Mouse (Mus musculus) kidney, embryonic 14.5 days (tissue): ENCODE results near the gene Slco2b1. TPM values are rescaled to one million over a fixed set of nuclear protein-coding genes. Genes with fewer than 3 reads are reported as not detected.

Source experiments
- ATAC-seq: fragments of 200-750 bp; cut with Nextera tagmentation; 2 replicates; pipeline ENCODE4 v1.8.0; 2017; ENCODE audit warnings: moderate number of reproducible peaks, mild to moderate bottlenecking, moderate TSS enrichment, moderate library complexity; ENCODE audit not compliant: low FRiP score, low TSS enrichment
- H3K27ac ChIP-seq: fragments of 300-500 bp; sonication (generic); 2 replicates; pipeline ENCODE4 v1.5.1; 2014; ENCODE audit warnings: low read depth, mild to moderate bottlenecking, low read length, moderate library complexity, mixed read lengths
- H3K27me3 ChIP-seq: fragments of 300-500 bp; sonication (generic); 2 replicates; pipeline ENCODE4 v1.6.1; 2014; ENCODE audit warnings: mild to moderate bottlenecking, low read length; ENCODE audit not compliant: control insufficient read depth, insufficient read depth
- H3K36me3 ChIP-seq: fragments of 300-500 bp; sonication (generic); 2 replicates; pipeline ENCODE4 v1.6.1; 2014; ENCODE audit warnings: low read length, mixed read lengths; ENCODE audit not compliant: control insufficient read depth, insufficient read depth
- H3K4me1 ChIP-seq: fragments of 300-500 bp; sonication (generic); 2 replicates; pipeline ENCODE4 v1.6.1; 2014; ENCODE audit warnings: low read length, mixed read lengths; ENCODE audit not compliant: control insufficient read depth, insufficient read depth
- H3K4me2 ChIP-seq: fragments of 300-500 bp; sonication (generic); replicated peaks from 2 replicates; pipeline ENCODE4 v1.6.1; 2014; ENCODE audit warnings: low read depth, mild to moderate bottlenecking, low read length
- H3K4me3 ChIP-seq: fragments of 300-500 bp; sonication (generic); 2 replicates; pipeline ENCODE4 v1.5.1; 2014; ENCODE audit warnings: mild to moderate bottlenecking, low read length
- H3K9ac ChIP-seq: fragments of 300-500 bp; sonication (generic); 2 replicates; pipeline ENCODE4 v1.6.1; 2014; ENCODE audit warnings: low read depth, mild to moderate bottlenecking, low read length, moderate library complexity
- H3K9me3 ChIP-seq: fragments of 300-500 bp; sonication (generic); 2 replicates; pipeline ENCODE4 v1.6.1; 2016; ENCODE audit warnings: low read length; ENCODE audit not compliant: control insufficient read depth
- WGBS: fragments of 180-500 bp; shearing (Covaris S2); extraction: QIAGEN DNeasy Blood & Tissue Kit; methylation state at CpG from one replicate; pipeline ENCODE4 v1.1.7; 2014; 5-methylcytosine and 5-hydroxymethylcytosine counted together
- polyA plus RNA-seq: library from polyadenylated mRNA; unstranded; fragments of >200 nt; fragmentation: Nextera tagmentation; extraction: Ambion mirVana; gene quantifications from 2 replicates; pipeline ENCODE4 v1.2.1, GENCODE M21; 2014

The Slco2b1 gene
- polyA plus RNA-seq, 1 experiment from 2014 or later = 1.2 TPM

GRCm38 (mm10) chr7:99684086-99684485 lies 27.1 kb downstream of the Slco2b1 start:
- H3K4me3 ChIP-seq = no peak overlapping the region
- H3K9me3 ChIP-seq = no peaks in the 10 kb centered on the region
- 65% methylated on average over 4 of the region's 4 CpGs for WGBS
- no peak overlapping the region for H3K27ac ChIP-seq
- no peaks in the 10 kb centered on the region for H3K27me3 ChIP-seq
- H3K9ac ChIP-seq = no peak overlapping the region
- no peaks in the 10 kb centered on the region for H3K4me1 ChIP-seq
- H3K4me2 ChIP-seq = no peak overlapping the region
- no peaks in the 10 kb centered on the region for H3K36me3 ChIP-seq
- ATAC-seq = no peak

- H3K27ac ChIP-seq = no peak overlapping the region
- H3K4me3 ChIP-seq = no peak overlapping the region
- 80% methylated on average over 5 of the region's 5 CpGs for WGBS
- H3K36me3 ChIP-seq = no peaks in the 10 kb centered on the region
- H3K4me2 ChIP-seq = no peak overlapping the region
- ATAC-seq = no peak
- H3K27me3 ChIP-seq = no peaks in the 10 kb centered on the region; the same call in 1 of the 2 replicates
- no peaks in the 10 kb centered on the region for H3K4me1 ChIP-seq
- H3K9me3 ChIP-seq = no peaks in the 10 kb centered on the region
- H3K9ac ChIP-seq = no peak overlapping the region
These were observed 30.4 kb downstream of the Slco2b1 start for GRCm38 (mm10) chr7:99680771-99681170.

- Histone ChIP-seq H3K36me3 (no peaks in the 10 kb centered on the region), H3K4me3 (no peak overlapping the region), H3K27ac (no peak overlapping the region), H3K9me3 (no peaks in the 10 kb centered on the region), H3K9ac (no peak overlapping the region), H3K4me1 (no peaks in the 10 kb centered on the region), H3K4me2 (no peak overlapping the region), H3K27me3 (no peaks in the 10 kb centered on the region; the same call in 1 of the 2 replicates)
- WGBS = 92% methylated on average over 3 of the region's 3 CpGs
- no peak for ATAC-seq
These were observed 36.2 kb downstream of the Slco2b1 start for GRCm38 (mm10) chr7:99674890-99675289.

GRCm38 (mm10) chr7:99674209-99674608 lies 36.9 kb downstream of the Slco2b1 start:
- WGBS = 81% methylated on average over 5 of the region's 5 CpGs
- no peak overlapping the region for H3K27ac ChIP-seq
- no peaks in the 10 kb centered on the region for H3K9me3 ChIP-seq
- H3K4me3 ChIP-seq = no peak overlapping the region
- no peaks in the 10 kb centered on the region; the same call in 1 of the 2 replicates for H3K27me3 ChIP-seq
- H3K36me3 ChIP-seq = no peaks in the 10 kb centered on the region
- no peak overlapping the region for H3K9ac ChIP-seq
- no peak for ATAC-seq
- H3K4me2 ChIP-seq = no peak overlapping the region
- H3K4me1 ChIP-seq = no peaks in the 10 kb centered on the region

GRCm38 (mm10) chr7:99673188-99673587 lies 38.0 kb downstream of the Slco2b1 start:
- no peaks in the 10 kb centered on the region for H3K9me3 ChIP-seq
- no peaks in the 10 kb centered on the region for H3K36me3 ChIP-seq
- H3K4me1 ChIP-seq = 0 out of 2 replicates have a peak, but pooled peaks cover 4% of the 10 kb centered on the region
- H3K27me3 ChIP-seq = no peaks in the 10 kb centered on the region; the same call in 1 of the 2 replicates
- H3K4me2 ChIP-seq = no peak overlapping the region
- H3K4me3 ChIP-seq = no peak overlapping the region
- H3K27ac ChIP-seq = no peak overlapping the region
- no peak for ATAC-seq
- no peak overlapping the region for H3K9ac ChIP-seq
- 81% methylated on average over 8 of the region's 8 CpGs for WGBS

- Histone ChIP-seq H3K4me3 (no peak overlapping the region), H3K4me2 (no peak overlapping the region), H3K9me3 (no peaks in the 10 kb centered on the region), H3K36me3 (no peaks in the 10 kb centered on the region), H3K9ac (no peak overlapping the region), H3K27me3 (no peaks in the 10 kb centered on the region), H3K4me1 (0 out of 2 replicates have a peak, but pooled peaks cover 8% of the 10 kb centered on the region), H3K27ac (no peak overlapping the region)
- 81% methylated on average over 9 of the region's 9 CpGs for WGBS
- no peak; the same call in 1 of the 2 replicates for ATAC-seq
These were observed 39.4 kb downstream of the Slco2b1 start for GRCm38 (mm10) chr7:99671544-99672435.

- H3K27me3 ChIP-seq = no peaks in the 10 kb centered on the region
These were observed 40.2 kb downstream of the Slco2b1 start for GRCm38 (mm10) chr7:99670915-99671314.

GRCm38 (mm10) chr7:99668802-99669201 lies 42.3 kb downstream of the Slco2b1 start:
- H3K27ac ChIP-seq = no peak overlapping the region
- 0 out of 2 replicates have a peak, but pooled peaks have one; percentile 25 for ATAC-seq
- no peak overlapping the region for H3K4me3 ChIP-seq

More at GRCm38 (mm10) chr7:99670915-99671314, 40.2 kb downstream of the Slco2b1 start:
- Histone ChIP-seq H3K27ac (no peak overlapping the region), H3K9me3 (no peaks in the 10 kb centered on the region), H3K9ac (no peak overlapping the region), H3K4me1 (0 out of 2 replicates have a peak, but pooled peaks cover 8% of the 10 kb centered on the region), H3K4me3 (no peak overlapping the region), H3K4me2 (no peak overlapping the region), H3K36me3 (no peaks in the 10 kb centered on the region)
- no peak for ATAC-seq
- 77% methylated on average over 4 of the region's 4 CpGs for WGBS

GRCm38 (mm10) chr7:99667096-99667495 lies 44.0 kb downstream of the Slco2b1 start:
- no peak overlapping the region for H3K27ac ChIP-seq
- H3K4me1 ChIP-seq = 0 out of 2 replicates have a peak, but pooled peaks cover 12% of the 10 kb centered on the region
- H3K9ac ChIP-seq = no peak overlapping the region
- no peaks in the 10 kb centered on the region for H3K27me3 ChIP-seq
- H3K4me2 ChIP-seq = no peak overlapping the region
- H3K4me3 ChIP-seq = no peak overlapping the region
- H3K36me3 ChIP-seq = no peaks in the 10 kb centered on the region
- H3K9me3 ChIP-seq = no peaks in the 10 kb centered on the region
- ATAC-seq = no peak
- 52% methylated on average over 16 of the region's 16 CpGs for WGBS

More at GRCm38 (mm10) chr7:99668802-99669201, 42.3 kb downstream of the Slco2b1 start:
- Histone ChIP-seq H3K4me1 (0 out of 2 replicates have a peak, but pooled peaks cover 12% of the 10 kb centered on the region), H3K9ac (no peak overlapping the region), H3K4me2 (no peak overlapping the region), H3K27me3 (no peaks in the 10 kb centered on the region), H3K9me3 (no peaks in the 10 kb centered on the region), H3K36me3 (no peaks in the 10 kb centered on the region)
- 38% methylated on average over 4 of the region's 4 CpGs for WGBS
